Mouse (Mus musculus) monocyte, adult 59 days (primary cell): ENCODE data around the gene Atp6ap1l. TPM values are rescaled to one million over a fixed set of nuclear protein-coding genes. Genes with fewer than 3 reads are reported as not detected.

Experiments
- total RNA-seq, 2 experiments: library from RNA; stranded (reverse); gene quantifications; one replicate each; pipeline ENCODE4 v1.2.4; 2023

The Atp6ap1l gene
- not detected for total RNA-seq

GRCm38 (mm10) chr13:90905176-90905575 lies at the start of gene Atp6ap1l:
Atp6ap1l (minus strand) TSS chr13:90905355.

GRCm38 (mm10) chr13:90922751-90923612 lies 17.8 kb upstream of the Atp6ap1l start, which contains the start of gene Rps23:
Rps23 (plus strand) TSS chr13:90922958.

Other genes starting within 250 kb of the Atp6ap1l start
- gene Rps23, start 17.6 kb upstream of the Atp6ap1l start, total RNA-seq = 100 to 1,000 TPM; 577 to 770 TPM